Mouse (Mus musculus) cortical plate, adult 2 months (tissue): ENCODE results near the gene Pcsk7.

Source experiments
- CTCF ChIP-seq: fragments of 200-500 bp; IDR thresholded peaks from 2 replicates; pipeline ENCODE4 v1.5.1; 2011; ENCODE audit warnings: mild to moderate bottlenecking, control low read depth, low read length; ENCODE audit not compliant: insufficient read depth; ENCODE audit errors: extremely low read depth
- POLR2A ChIP-seq: fragments of 200-500 bp; IDR thresholded peaks from 2 replicates; pipeline ENCODE4 v1.6.1; 2011; ENCODE audit warnings: mild to moderate bottlenecking, low read length, control low read depth; ENCODE audit not compliant: insufficient read depth; ENCODE audit errors: extremely low read depth

GRCm38 (mm10) chr9:45932571-45933415, 26.5 kb downstream of the Pcsk7 start:
- no peak for TF ChIP-seq CTCF
- TF ChIP-seq POLR2A, result 0 out of 2 replicates have a peak, but pooled peaks have one; percentile 9
